Mouse (Mus musculus): Measurements from ENCODE around the gene Shox2.

Gene Shox2

DNA sequence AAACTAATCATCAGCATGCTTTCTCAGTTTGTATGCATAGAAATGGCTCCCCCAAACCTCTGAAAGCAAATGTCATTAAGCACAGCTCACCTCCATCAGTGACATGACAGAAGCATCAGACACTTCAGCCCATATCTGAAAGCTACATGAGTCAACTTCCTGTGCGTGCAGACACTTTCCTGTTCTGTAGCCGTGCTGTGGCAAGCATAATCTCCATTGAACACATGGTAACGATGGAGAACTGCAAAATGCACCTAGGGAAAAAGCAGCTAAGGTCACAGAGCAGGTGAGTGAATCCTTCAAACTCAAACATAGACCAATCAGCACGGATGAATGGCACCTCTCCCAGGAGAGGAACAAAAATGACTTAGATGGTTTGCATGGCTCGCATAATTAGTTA is 21.6 kb downstream of the Shox2 start:
- no peak for DNase-seq (ENCODE audit: low read depth)

- DNase-seq (ENCODE audit: low read depth): no peak
These were observed 26.4 kb downstream of the Shox2 start for GRCm38 (mm10) chr3:66955126-66955525.

DNA sequence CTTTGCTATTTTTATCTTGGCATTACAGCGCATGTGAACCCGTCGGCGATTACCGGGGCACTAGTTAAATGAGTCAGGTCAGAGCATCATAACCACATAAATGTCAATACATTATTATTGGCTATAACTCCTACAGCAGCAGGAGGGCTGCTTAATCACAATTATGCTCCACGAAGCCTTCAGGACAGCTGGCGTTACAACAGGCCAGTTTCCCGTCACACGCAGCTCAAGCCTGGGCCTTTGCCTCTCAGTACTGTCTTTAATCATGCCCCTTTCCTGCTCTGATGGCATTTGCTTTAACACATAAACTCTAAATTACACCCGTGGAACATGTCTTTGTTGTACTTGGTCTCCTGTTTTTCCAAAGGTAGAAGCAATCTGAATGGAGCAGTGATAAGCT is 41.9 kb downstream of the Shox2 start:
- DNase-seq (ENCODE audit: low read depth): no peak

- no peak for DNase-seq (ENCODE audit: low read depth)
These were observed 59.1 kb downstream of the Shox2 start for GRCm38 (mm10) chr3:66922436-66922835.
